In the genomic region with DNA sequence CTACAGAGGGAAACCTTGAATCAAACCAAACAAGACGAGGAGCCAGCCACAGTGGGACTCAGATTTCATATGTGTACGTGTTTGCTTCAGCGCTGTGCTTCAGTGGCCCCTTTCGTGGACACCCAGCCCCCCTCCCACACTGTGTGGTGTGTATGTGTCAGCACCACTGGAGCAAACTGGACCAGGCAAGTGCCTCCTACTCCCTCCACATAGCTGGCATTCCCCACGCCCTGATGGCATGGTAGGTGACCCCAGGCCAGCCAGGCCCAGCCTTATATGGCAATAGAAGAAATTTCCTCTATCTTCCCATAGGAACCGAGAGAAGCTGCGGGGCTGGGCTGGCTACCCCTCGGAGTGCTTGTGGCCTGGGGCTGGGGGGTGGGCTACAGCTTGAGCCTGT, we compare ENCODE assay signal across 13 mouse cellular contexts. TPM values are rescaled to one million over a fixed set of nuclear protein-coding genes. Genes with fewer than 3 reads are reported as not detected.
DNase-seq lines count a peak whose midpoint lies in the region; ATAC-seq and TF ChIP-seq lines count a peak whose summit lies in the region.
"Had no signal": no experiment of that assay in that cellular context is flagged by ENCODE, and none has a peak within 500 bp of the region (broad histone marks: within the 10 kb centered on the region; RNA-seq: fewer than 3 reads in every experiment).

No protein-coding gene starts in this region.

- peaks cover 9% of the 10 kb centered on the region; the same call in 1 of the 2 replicates for H3K27me3 ChIP-seq in heart, embryonic 13.5 days (replicated peaks)
- H3K27me3 ChIP-seq in kidney, embryonic 14.5 days (ENCODE audit: control insufficient read depth, insufficient read depth, low read length), result no peaks in the 10 kb centered on the region
- peaks cover 6% of the 10 kb centered on the region; the same call in 1 of the 2 replicates for H3K27me3 ChIP-seq in intestine, embryonic 16.5 days (replicated peaks; ENCODE audit: control insufficient read depth, insufficient read depth, low read length)
- H3K27me3 ChIP-seq in stomach, postnatal 0 days (ENCODE audit: control insufficient read depth, insufficient read depth, low read length), result no peaks in the 10 kb centered on the region
- no peaks in the 10 kb centered on the region for H3K27me3 ChIP-seq in hindbrain, embryonic 16.5 days (replicated peaks; ENCODE audit: control insufficient read depth, insufficient read depth, low read length)
- H3K27me3 ChIP-seq: intestine, embryonic 15.5 days; limb, embryonic 15.5 days had no signal

- H3K9ac ChIP-seq in heart, embryonic 13.5 days, result peak overlapping the region; percentile 56; the same call in 1 of the 2 replicates
- no peak overlapping the region; the same call in 1 of the 2 replicates for H3K9ac ChIP-seq in kidney, embryonic 14.5 days (ENCODE audit: low read depth, low read length)
- H3K9ac ChIP-seq in intestine, embryonic 16.5 days (ENCODE audit: low read depth, low read length), result no peak overlapping the region
- no peak overlapping the region for H3K9ac ChIP-seq in stomach, postnatal 0 days (ENCODE audit: low read length)
- H3K9ac ChIP-seq in hindbrain, embryonic 16.5 days (ENCODE audit: low read depth, low read length), result no peak overlapping the region
- H3K9ac ChIP-seq: forebrain, postnatal 0 days; intestine, embryonic 15.5 days; limb, embryonic 15.5 days; lung, embryonic 15.5 days had no signal

- TF ChIP-seq CTCF in stomach, postnatal 0 days (IDR thresholded peaks at IDR 0.05; ENCODE audit: low read depth), result no peak

- H3K36me3 ChIP-seq in heart, embryonic 13.5 days, result peaks cover 6% of the 10 kb centered on the region; the same call in 1 of the 2 replicates
- no peaks in the 10 kb centered on the region; the same call in 1 of the 2 replicates for H3K36me3 ChIP-seq in kidney, embryonic 14.5 days (ENCODE audit: control insufficient read depth, insufficient read depth, low read length)
- H3K36me3 ChIP-seq in intestine, embryonic 16.5 days (ENCODE audit: control insufficient read depth, insufficient read depth, low read length), result no peaks in the 10 kb centered on the region
- H3K36me3 ChIP-seq in stomach, postnatal 0 days (ENCODE audit: control insufficient read depth, insufficient read depth, low read length), result no peaks in the 10 kb centered on the region
- no peaks in the 10 kb centered on the region for H3K36me3 ChIP-seq in hindbrain, embryonic 16.5 days (ENCODE audit: control insufficient read depth, insufficient read depth, low read length)
- H3K36me3 ChIP-seq: intestine, embryonic 15.5 days; lung, embryonic 15.5 days had no signal

- TF ChIP-seq EP300 in stomach, postnatal 0 days (optimal IDR thresholded peaks at IDR 0.05), result no peak

- H3K9me3 ChIP-seq in heart, embryonic 13.5 days, result no peaks in the 10 kb centered on the region
- no peaks in the 10 kb centered on the region for H3K9me3 ChIP-seq in kidney, embryonic 14.5 days (ENCODE audit: control insufficient read depth, low read length)
- no peaks in the 10 kb centered on the region for H3K9me3 ChIP-seq in intestine, embryonic 16.5 days (ENCODE audit: control insufficient read depth, low read length)
- no peaks in the 10 kb centered on the region for H3K9me3 ChIP-seq in stomach, postnatal 0 days (ENCODE audit: control insufficient read depth, low read length)
- H3K9me3 ChIP-seq in hindbrain, embryonic 16.5 days (ENCODE audit: control insufficient read depth, low read length), result no peaks in the 10 kb centered on the region
- H3K9me3 ChIP-seq: intestine, embryonic 15.5 days; limb, embryonic 15.5 days; lung, embryonic 15.5 days had no signal

- peaks cover 50% of the 10 kb centered on the region for H3K4me1 ChIP-seq in heart, embryonic 13.5 days
- H3K4me1 ChIP-seq in kidney, embryonic 14.5 days (ENCODE audit: control insufficient read depth, insufficient read depth, low read length), result peaks cover 27% of the 10 kb centered on the region
- peaks cover 5% of the 10 kb centered on the region for H3K4me1 ChIP-seq in intestine, embryonic 16.5 days (ENCODE audit: control insufficient read depth, insufficient read depth, low read length)
- 0 out of 2 replicates have a peak, but pooled peaks cover 3% of the 10 kb centered on the region for H3K4me1 ChIP-seq in stomach, postnatal 0 days (replicated peaks; ENCODE audit: control insufficient read depth, insufficient read depth)
- H3K4me1 ChIP-seq in hindbrain, embryonic 16.5 days (ENCODE audit: control insufficient read depth, insufficient read depth, low read depth, low read length), result peaks cover 14% of the 10 kb centered on the region

- ATAC-seq in heart, embryonic 13.5 days (ENCODE audit: extremely low read depth, insufficient number of reproducible peaks, low FRiP score, low TSS enrichment), result 0 out of 2 replicates have a peak, but pooled peaks have one; percentile 33
- no peak for ATAC-seq in kidney, embryonic 14.5 days (ENCODE audit: low FRiP score, low TSS enrichment)
- ATAC-seq in intestine, embryonic 16.5 days, result no peak
- no peak for ATAC-seq in stomach, postnatal 0 days (ENCODE audit: low FRiP score, low TSS enrichment)
- no peak for ATAC-seq in hindbrain, embryonic 16.5 days
- ATAC-seq: forebrain, postnatal 0 days; intestine, embryonic 15.5 days had no signal

- H3K27ac ChIP-seq in heart, embryonic 13.5 days (replicated peaks), result peak overlapping the region; percentile 85
- peak overlapping the region; percentile 68; the same call in 1 of the 2 replicates for H3K27ac ChIP-seq in kidney, embryonic 14.5 days (ENCODE audit: low read depth, low read length)
- no peak overlapping the region for H3K27ac ChIP-seq in intestine, embryonic 16.5 days (ENCODE audit: low read length)
- no peak overlapping the region for H3K27ac ChIP-seq in stomach, postnatal 0 days (replicated peaks)
- no peak overlapping the region for H3K27ac ChIP-seq in hindbrain, embryonic 16.5 days (ENCODE audit: low read depth, low read length)
- H3K27ac ChIP-seq: intestine, embryonic 15.5 days; limb, embryonic 15.5 days; lung, embryonic 15.5 days had no signal

- WGBS in heart, embryonic 13.5 days, result 29% methylated on average over 8 of the region's 8 CpGs
- 53% methylated on average over 8 of the region's 8 CpGs for WGBS in kidney, embryonic 14.5 days
- 73% methylated on average over 8 of the region's 8 CpGs for WGBS in intestine, embryonic 16.5 days
- 68% methylated on average over 8 of the region's 8 CpGs for WGBS in stomach, postnatal 0 days
- 86% methylated on average over 8 of the region's 8 CpGs for WGBS in hindbrain, embryonic 16.5 days

- H3K4me2 ChIP-seq in heart, embryonic 13.5 days, result peak overlapping the region; percentile 1
- no peak overlapping the region for H3K4me2 ChIP-seq in kidney, embryonic 14.5 days (replicated peaks; ENCODE audit: low read depth, low read length)
- H3K4me2 ChIP-seq in intestine, embryonic 16.5 days (ENCODE audit: low read depth, low read length), result no peak overlapping the region
- H3K4me2 ChIP-seq in stomach, postnatal 0 days (replicated peaks; ENCODE audit: low read depth), result no peak overlapping the region
- no peak overlapping the region for H3K4me2 ChIP-seq in hindbrain, embryonic 16.5 days (ENCODE audit: low read length)
- H3K4me2 ChIP-seq: intestine, embryonic 15.5 days; limb, embryonic 15.5 days; lung, embryonic 15.5 days had no signal

- no peak overlapping the region for H3K4me3 ChIP-seq in heart, embryonic 13.5 days
- H3K4me3 ChIP-seq in kidney, embryonic 14.5 days (ENCODE audit: low read length), result no peak overlapping the region
- no peak overlapping the region for H3K4me3 ChIP-seq in intestine, embryonic 16.5 days (ENCODE audit: low read length)
- H3K4me3 ChIP-seq in stomach, postnatal 0 days (ENCODE audit: low read depth, low read length), result no peak overlapping the region
- H3K4me3 ChIP-seq in hindbrain, embryonic 16.5 days (ENCODE audit: low read length), result no peak overlapping the region
- H3K4me3 ChIP-seq: intestine, embryonic 15.5 days; limb, embryonic 15.5 days; lung, embryonic 15.5 days had no signal

- no peak for DNase-seq in heart, adult 8-10 months (ENCODE audit: low spot score)
- DNase-seq in ovary, adult 18-20 months (ENCODE audit: low spot score), result peak; percentile 16
- DNase-seq in ovary, postnatal 14 days (ENCODE audit: low spot score), result no peak
- no peak for DNase-seq in stomach, postnatal 0 days (ENCODE audit: low spot score)
- DNase-seq: forebrain, postnatal 0 days; midbrain, embryonic 14.5 days had no signal

RNA-seq across cellular contexts. Expression of a gene that starts 3.7 kb away (rescaled TPM):
- 65.8 and 67.3 TPM in 2 replicates for polyA plus RNA-seq in heart, embryonic 13.5 days (2015; fragmentation: Nextera tagmentation; extraction: Ambion mirVana)
- 1 to 10 TPM; 2.2 to 4.2 (median 2.9) TPM for total RNA-seq in heart, adult 8-10 months (2022)
- 55.8 and 72.1 TPM in 2 replicates for polyA plus RNA-seq in kidney, embryonic 14.5 days (2014; fragmentation: Nextera tagmentation; extraction: Ambion mirVana)
- polyA plus RNA-seq in intestine, embryonic 16.5 days (2015; fragmentation: Nextera tagmentation; extraction: Ambion mirVana), result 9.9 and 10.9 TPM in 2 replicates
- 47.7 and 49.5 TPM in 2 replicates for polyA plus RNA-seq in stomach, postnatal 0 days (2015; fragmentation: Nextera tagmentation; extraction: Ambion mirVana)
- 23.0 and 23.3 TPM in 2 replicates for polyA plus RNA-seq in hindbrain, embryonic 16.5 days (2015; fragmentation: Nextera tagmentation; extraction: Ambion mirVana)

RNA-seq across cellular contexts. Expression of a gene that starts 20.5 kb away (rescaled TPM):
- polyA plus RNA-seq in heart, embryonic 13.5 days (2015; fragmentation: Nextera tagmentation; extraction: Ambion mirVana), result 58.1 and 61.3 TPM in 2 replicates
- total RNA-seq in heart, adult 8-10 months (2022), result 10 to 100 TPM; 27.1 to 36.7 (median 34.4) TPM
- 79.4 and 97.4 TPM in 2 replicates for polyA plus RNA-seq in kidney, embryonic 14.5 days (2014; fragmentation: Nextera tagmentation; extraction: Ambion mirVana)
- 61.4 and 71.9 TPM in 2 replicates for polyA plus RNA-seq in intestine, embryonic 16.5 days (2015; fragmentation: Nextera tagmentation; extraction: Ambion mirVana)
- 29.4 and 33.6 TPM in 2 replicates for polyA plus RNA-seq in stomach, postnatal 0 days (2015; fragmentation: Nextera tagmentation; extraction: Ambion mirVana)
- polyA plus RNA-seq in hindbrain, embryonic 16.5 days (2015; fragmentation: Nextera tagmentation; extraction: Ambion mirVana), result 51.7 and 54.7 TPM in 2 replicates

Comparison
In these comparisons a context has a peak if more than half of its experiments do, and no peak if none do; other contexts are left out.
1. H3K27ac ChIP-seq: peak in heart, embryonic 13.5 days (single experiment) and kidney, embryonic 14.5 days (single experiment); none in intestine, embryonic 16.5 days (single experiment), stomach, postnatal 0 days (single experiment) and hindbrain, embryonic 16.5 days (single experiment).